8 mouse cellular contexts compared by ENCODE assay signal in the genomic region with DNA sequence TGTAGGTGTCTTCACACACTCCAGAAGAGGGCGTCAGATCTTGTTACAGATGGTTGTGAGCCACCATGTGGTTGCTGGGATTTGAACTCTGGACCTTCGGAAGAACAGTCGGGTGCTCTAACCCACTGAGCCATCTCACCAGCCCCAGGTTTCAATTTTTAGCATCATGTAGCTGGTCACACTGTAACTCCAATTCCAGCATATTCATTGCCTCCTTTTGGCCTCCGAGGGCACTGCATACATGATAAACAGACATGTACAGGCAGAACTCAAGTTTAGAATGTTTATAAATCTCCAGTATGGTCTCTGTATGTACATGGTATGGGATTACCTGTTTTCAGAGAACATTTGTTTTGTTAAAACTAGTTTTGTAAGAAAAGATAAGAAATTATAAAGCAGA. TPM values are rescaled to one million over a fixed set of nuclear protein-coding genes. Genes with fewer than 3 reads are reported as not detected.
A peak's percentile ranks its signal among the peaks of the same experiment; 100 is the strongest.
DNase-seq lines count a peak whose midpoint lies in the region; ATAC-seq and TF ChIP-seq lines count a peak whose summit lies in the region.
"Not testable (repeated sequence)": the region's sequence is repeated elsewhere in the genome, so short reads cannot be mapped to it uniquely, and the experiment has no call there.

No protein-coding gene starts in this region.

- not testable (repeated sequence) for TF ChIP-seq EP300 in MEL (IDR thresholded peaks at IDR 0.05; ENCODE audit: low read depth in 1 of 2, low read length in 2 of 2); lung, postnatal 0 days (IDR thresholded peaks at IDR 0.05); stomach, postnatal 0 days (optimal IDR thresholded peaks at IDR 0.05)

- TF ChIP-seq CTCF in MEL (IDR thresholded peaks at IDR 0.05 in 2 of 3, conservative IDR thresholded peaks at IDR 0.05 in 1 of 3; ENCODE audit: control insufficient read depth in 1 of 3, insufficient read depth in 1 of 3, low read depth in 2 of 3, low read length in 3 of 3, poor library complexity in 1 of 3, severe bottlenecking in 1 of 3), result peak in 1 of 3 experiments; percentile 8; a peak in 1 of 6 replicates
- TF ChIP-seq CTCF in kidney, postnatal 0 days (IDR thresholded peaks at IDR 0.05; ENCODE audit: low read depth), result peak; percentile 48; the same call in 1 of the 2 replicates
- TF ChIP-seq CTCF in lung, postnatal 0 days (IDR thresholded peaks at IDR 0.05), result peak; percentile 55
- TF ChIP-seq CTCF in stomach, postnatal 0 days (IDR thresholded peaks at IDR 0.05; ENCODE audit: low read depth), result peak; percentile 56

- not testable (repeated sequence) for TF ChIP-seq RAD21 in MEL (IDR thresholded peaks at IDR 0.05; ENCODE audit: low read depth, low read length)

- H3K9ac ChIP-seq in MEL (ENCODE audit: control insufficient read depth, low read depth, low read length, poor library complexity, severe bottlenecking); embryonic facial prominence, embryonic 13.5 days; intestine, embryonic 15.5 days; kidney, postnatal 0 days (ENCODE audit: low read depth, low read length); stomach, postnatal 0 days (ENCODE audit: low read length): not testable (repeated sequence)
- peak overlapping the region; percentile 54; the same call in 1 of the 2 replicates for H3K9ac ChIP-seq in heart, embryonic 13.5 days
- 0 out of 2 replicates have a peak overlapping the region, but pooled peaks have one; percentile 5 for H3K9ac ChIP-seq in lung, postnatal 0 days (replicated peaks; ENCODE audit: low read depth)

- H3K27me3 ChIP-seq in MEL (ENCODE audit: control insufficient read depth in 1 of 2, insufficient read depth in 2 of 2, low read length in 2 of 2); embryonic facial prominence, embryonic 13.5 days; heart, embryonic 13.5 days (replicated peaks); intestine, embryonic 15.5 days (replicated peaks); kidney, postnatal 0 days (ENCODE audit: insufficient read depth, low read length); lung, postnatal 0 days (replicated peaks; ENCODE audit: insufficient read depth, low read length); stomach, postnatal 0 days (ENCODE audit: control insufficient read depth, insufficient read depth, low read length): not testable (repeated sequence)

- 71% methylated on average over 4 of the region's 4 CpGs for WGBS in embryonic facial prominence, embryonic 13.5 days
- 75% methylated on average over 4 of the region's 4 CpGs for WGBS in heart, embryonic 13.5 days
- 60% methylated on average over 4 of the region's 4 CpGs for WGBS in intestine, embryonic 15.5 days
- 48% methylated on average over 4 of the region's 4 CpGs for WGBS in kidney, postnatal 0 days
- WGBS in lung, postnatal 0 days, result 63% methylated on average over 4 of the region's 4 CpGs
- WGBS in stomach, postnatal 0 days, result 69% methylated on average over 4 of the region's 4 CpGs

- peak; percentile 10 for DNase-seq in 3134 (ENCODE audit: extremely low read depth, insufficient read length, low spot score)
- not testable (repeated sequence) for DNase-seq in MEL (ENCODE audit: low read depth, low spot score); kidney, postnatal 0 days (ENCODE audit: low spot score); lung, postnatal 0 days (ENCODE audit: low spot score); stomach, postnatal 0 days (ENCODE audit: low spot score)

- H3K9me3 ChIP-seq in MEL (replicated peaks; ENCODE audit: insufficient read depth, low read length); embryonic facial prominence, embryonic 13.5 days; heart, embryonic 13.5 days; intestine, embryonic 15.5 days; kidney, postnatal 0 days (replicated peaks; ENCODE audit: low read length); lung, postnatal 0 days (ENCODE audit: low read length); stomach, postnatal 0 days (ENCODE audit: control insufficient read depth, low read length): not testable (repeated sequence)

- H3K4me2 ChIP-seq in embryonic facial prominence, embryonic 13.5 days, result peak overlapping the region; percentile 43
- H3K4me2 ChIP-seq in heart, embryonic 13.5 days, result peak overlapping the region; percentile 43
- H3K4me2 ChIP-seq in intestine, embryonic 15.5 days (replicated peaks), result peak overlapping the region; percentile 28
- H3K4me2 ChIP-seq in kidney, postnatal 0 days (ENCODE audit: low read length), result peak overlapping the region; percentile 46
- H3K4me2 ChIP-seq in lung, postnatal 0 days (replicated peaks; ENCODE audit: low read depth, low read length); stomach, postnatal 0 days (replicated peaks; ENCODE audit: low read depth): not testable (repeated sequence)

- not testable (repeated sequence) for H3K27ac ChIP-seq in MEL (ENCODE audit: control insufficient read depth, low read depth, low read length); embryonic facial prominence, embryonic 13.5 days; intestine, embryonic 15.5 days; kidney, postnatal 0 days; stomach, postnatal 0 days (replicated peaks)
- peak overlapping the region; percentile 44; the same call in 1 of the 2 replicates for H3K27ac ChIP-seq in heart, embryonic 13.5 days (replicated peaks)
- 0 out of 2 replicates have a peak overlapping the region, but pooled peaks have one; percentile 38 for H3K27ac ChIP-seq in lung, postnatal 0 days (ENCODE audit: low read length)

- peaks cover 3 to 15% of the 10 kb centered on the region in 2 experiments; a peak in 2 of 4 replicates for H3K4me1 ChIP-seq in MEL (ENCODE audit: control insufficient read depth in 1 of 2, insufficient read depth in 2 of 2, low read length in 2 of 2)
- H3K4me1 ChIP-seq in embryonic facial prominence, embryonic 13.5 days, result peaks cover 30% of the 10 kb centered on the region
- H3K4me1 ChIP-seq in heart, embryonic 13.5 days, result peaks cover 42% of the 10 kb centered on the region
- not testable (repeated sequence) for H3K4me1 ChIP-seq in intestine, embryonic 15.5 days (replicated peaks); kidney, postnatal 0 days (replicated peaks; ENCODE audit: insufficient read depth, low read length); lung, postnatal 0 days (ENCODE audit: insufficient read depth, low read depth, low read length); stomach, postnatal 0 days (replicated peaks; ENCODE audit: control insufficient read depth, insufficient read depth)

- H3K36me3 ChIP-seq in MEL (ENCODE audit: control insufficient read depth in 1 of 2, insufficient read depth in 2 of 2, low read length in 2 of 2), result peaks cover 21 to 34% of the 10 kb centered on the region in 2 experiments
- peaks cover 31% of the 10 kb centered on the region for H3K36me3 ChIP-seq in embryonic facial prominence, embryonic 13.5 days
- H3K36me3 ChIP-seq in heart, embryonic 13.5 days, result peaks cover 40% of the 10 kb centered on the region
- peaks cover 15% of the 10 kb centered on the region; the same call in 1 of the 2 replicates for H3K36me3 ChIP-seq in intestine, embryonic 15.5 days
- H3K36me3 ChIP-seq in kidney, postnatal 0 days (ENCODE audit: insufficient read depth, low read length), result peaks cover 27% of the 10 kb centered on the region
- peaks cover 12% of the 10 kb centered on the region; the same call in 1 of the 2 replicates for H3K36me3 ChIP-seq in lung, postnatal 0 days (ENCODE audit: insufficient read depth, low read length)
- not testable (repeated sequence) for H3K36me3 ChIP-seq in stomach, postnatal 0 days (ENCODE audit: control insufficient read depth, insufficient read depth, low read length)

- H3K79me2 ChIP-seq in MEL (ENCODE audit: control insufficient read depth, insufficient read depth, low read length, poor library complexity), result peaks cover 54% of the 10 kb centered on the region

- not testable (repeated sequence) for H3K4me3 ChIP-seq in MEL (ENCODE audit: control insufficient read depth in 1 of 2, insufficient read depth in 1 of 2, low read depth in 2 of 2, low read length in 2 of 2); embryonic facial prominence, embryonic 13.5 days; heart, embryonic 13.5 days; intestine, embryonic 15.5 days (replicated peaks); kidney, postnatal 0 days (replicated peaks; ENCODE audit: low read depth, low read length); lung, postnatal 0 days (ENCODE audit: low read depth, low read length); stomach, postnatal 0 days (ENCODE audit: low read depth, low read length)

- ATAC-seq in embryonic facial prominence, embryonic 13.5 days (ENCODE audit: insufficient number of reproducible peaks, insufficient read depth, low FRiP score, low TSS enrichment, low read depth); heart, embryonic 13.5 days (ENCODE audit: extremely low read depth, insufficient number of reproducible peaks, low FRiP score, low TSS enrichment); intestine, embryonic 15.5 days; kidney, postnatal 0 days (replicated peaks; ENCODE audit: low FRiP score, low read depth); lung, postnatal 0 days; stomach, postnatal 0 days (ENCODE audit: low FRiP score, low TSS enrichment): not testable (repeated sequence)

- not testable (repeated sequence) for TF ChIP-seq POLR2A in MEL (IDR thresholded peaks at IDR 0.05; ENCODE audit: control insufficient read depth in 1 of 2, insufficient read depth in 1 of 2, low read depth in 1 of 2, low read length in 2 of 2, poor library complexity in 1 of 2)

RNA-seq across cellular contexts. Expression of a gene that starts 4.0 kb away (rescaled TPM):
- 72.0 and 74.5 TPM in 2 replicates for total RNA-seq in MEL (2012; rRNA removed)
- polyA plus RNA-seq in MEL (2012; ENCODE audit: insufficient read depth in 1 of 2, insufficient read length in 2 of 2, low read depth in 1 of 2, low replicate concordance in 2 of 2, missing spikeins in 1 of 2), result 100 to 1,000 TPM; 127 to 138 TPM
- 411 and 420 TPM in 2 replicates for polyA plus RNA-seq in embryonic facial prominence, embryonic 13.5 days (2015; fragmentation: Nextera tagmentation; extraction: Ambion mirVana)
- polyA plus RNA-seq in heart, embryonic 13.5 days (2015; fragmentation: Nextera tagmentation; extraction: Ambion mirVana), result 221 and 252 TPM in 2 replicates
- 313 and 339 TPM in 2 replicates for polyA plus RNA-seq in intestine, embryonic 15.5 days (2015; fragmentation: Nextera tagmentation; extraction: Ambion mirVana)
- polyA plus RNA-seq in kidney, postnatal 0 days (2015; fragmentation: Nextera tagmentation; extraction: Ambion mirVana), result 432 and 474 TPM in 2 replicates
- 107 and 117 TPM in 2 replicates for polyA plus RNA-seq in lung, postnatal 0 days (2015; fragmentation: Nextera tagmentation; extraction: Ambion mirVana)
- polyA plus RNA-seq in stomach, postnatal 0 days (2015; fragmentation: Nextera tagmentation; extraction: Ambion mirVana), result 92.8 and 97.5 TPM in 2 replicates
